Mouse (Mus musculus) urinary bladder, postnatal 14 days (tissue): Measurements from ENCODE around the gene Plin2.
"Not testable (repeated sequence)": the region's sequence is repeated elsewhere in the genome, so short reads cannot be mapped to it uniquely, and the experiment has no call there.

Experiments
- DNase-seq: peaks from one replicate; pipeline ENCODE4 v3.0.0; 2021; ENCODE audit warnings: low spot score

The Plin2 gene

DNA sequence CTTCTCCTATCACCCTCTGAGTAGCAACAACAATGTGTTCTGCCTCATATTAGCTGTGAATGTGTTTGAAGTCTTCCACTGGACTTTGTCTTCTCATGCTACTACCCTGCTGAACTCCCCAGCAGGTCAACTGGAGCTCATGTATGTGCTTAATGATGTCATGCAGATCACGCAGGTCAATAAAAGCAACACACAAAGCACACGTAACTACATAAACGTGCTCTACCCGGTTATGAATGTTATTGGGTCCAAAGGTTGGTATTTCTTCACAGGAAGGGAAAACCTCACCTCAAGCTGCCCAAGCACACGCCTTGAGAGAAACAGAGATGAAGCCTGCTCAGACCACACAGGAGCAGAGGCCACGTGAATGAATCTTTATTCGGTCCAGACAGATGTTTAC is 43.4 kb downstream of the Plin2 start:
- DNase-seq: not testable (repeated sequence)

DNA sequence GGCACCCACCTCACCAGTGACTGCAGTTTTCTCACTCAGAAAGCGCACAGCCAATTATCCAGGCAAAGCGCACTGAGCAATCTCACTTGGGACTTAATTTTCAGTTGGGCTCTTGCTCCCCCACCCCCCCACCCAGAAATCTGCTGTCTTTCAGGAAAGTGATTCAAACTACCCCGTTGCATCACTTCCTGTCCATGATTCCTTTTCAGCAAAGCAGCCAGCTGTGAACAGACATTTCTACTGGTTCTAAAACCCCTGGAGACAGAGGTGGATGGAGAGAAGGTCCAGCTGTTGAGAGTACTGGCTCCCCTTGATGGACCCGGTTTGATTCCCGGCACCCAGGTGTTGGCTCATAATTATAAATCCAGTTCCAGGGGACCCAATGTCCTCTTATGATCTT is 44.4 kb downstream of the Plin2 start:
- DNase-seq: no peak

DNA sequence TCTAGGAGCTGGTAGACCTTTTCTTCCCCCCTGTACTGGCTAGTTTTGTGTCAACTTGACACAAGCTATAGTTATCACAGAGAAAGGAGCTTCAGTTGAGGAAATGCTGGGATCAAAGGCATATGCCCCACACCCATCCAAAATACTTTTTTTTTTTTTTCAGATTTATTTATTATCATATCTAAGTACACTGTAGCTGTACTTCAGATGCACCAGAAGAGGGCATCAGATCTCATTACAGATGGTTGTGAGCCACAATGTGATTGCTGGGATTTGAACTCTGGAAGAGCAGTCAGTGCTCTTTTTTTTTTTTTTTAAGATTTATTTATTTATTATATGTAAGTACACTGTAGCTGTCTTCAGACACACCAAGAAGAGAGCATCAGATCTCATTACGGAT is 47.3 kb downstream of the Plin2 start:
- DNase-seq: not testable (repeated sequence)

DNA sequence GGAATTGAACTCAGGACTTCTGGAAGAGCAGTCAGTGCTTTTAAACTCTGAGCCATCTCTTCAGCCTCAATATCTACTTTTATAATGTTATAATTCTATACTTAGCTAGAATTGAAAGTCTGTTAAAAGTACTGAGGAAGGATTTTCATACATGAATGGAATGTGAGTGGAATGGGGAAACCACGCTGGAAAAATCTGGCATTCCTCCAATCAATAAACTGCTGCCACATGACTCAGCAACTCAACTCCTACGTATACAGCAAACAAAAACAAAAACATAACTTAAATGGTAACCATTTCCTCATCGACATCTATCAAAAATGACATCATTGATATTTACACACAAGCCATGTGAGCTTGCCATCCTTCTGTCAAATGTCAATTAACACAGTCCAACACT is 47.7 kb downstream of the Plin2 start:
- no peak for DNase-seq

DNA sequence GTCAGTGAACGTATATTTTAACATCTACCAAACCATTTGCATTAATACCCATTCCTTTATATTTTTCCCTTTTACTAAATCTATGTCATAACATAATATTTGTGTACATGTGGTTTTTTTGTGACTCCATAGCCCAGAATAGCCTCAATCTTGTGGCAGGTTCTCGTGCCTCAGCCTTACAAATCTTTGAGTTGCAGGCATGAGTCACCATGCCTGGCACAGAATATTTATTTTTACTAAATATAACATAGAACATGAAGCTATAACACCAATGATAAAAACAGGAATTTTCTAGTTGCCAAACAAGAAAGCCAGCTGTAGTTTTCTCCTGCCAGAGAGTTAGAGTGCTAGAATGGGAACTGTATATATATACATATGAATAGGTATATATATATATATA is 49.4 kb downstream of the Plin2 start:
- no peak for DNase-seq

DNA sequence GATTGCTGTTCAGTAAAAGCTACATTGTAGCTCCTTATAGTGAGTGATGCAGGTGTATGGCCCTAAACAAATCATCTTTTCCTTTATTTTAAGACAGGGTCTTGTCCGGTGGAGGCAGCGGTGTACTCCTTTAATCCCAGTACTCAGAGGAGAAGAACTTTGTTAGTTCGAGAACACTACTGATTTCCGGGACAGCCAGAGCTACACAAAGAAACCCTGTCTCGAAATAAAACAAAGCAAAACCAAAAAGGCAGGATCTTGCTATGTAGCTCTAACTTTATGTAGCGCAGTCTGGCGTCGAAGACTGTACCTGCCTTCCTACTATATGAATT is 57.6 kb downstream of the Plin2 start:
- no peak for DNase-seq

DNA sequence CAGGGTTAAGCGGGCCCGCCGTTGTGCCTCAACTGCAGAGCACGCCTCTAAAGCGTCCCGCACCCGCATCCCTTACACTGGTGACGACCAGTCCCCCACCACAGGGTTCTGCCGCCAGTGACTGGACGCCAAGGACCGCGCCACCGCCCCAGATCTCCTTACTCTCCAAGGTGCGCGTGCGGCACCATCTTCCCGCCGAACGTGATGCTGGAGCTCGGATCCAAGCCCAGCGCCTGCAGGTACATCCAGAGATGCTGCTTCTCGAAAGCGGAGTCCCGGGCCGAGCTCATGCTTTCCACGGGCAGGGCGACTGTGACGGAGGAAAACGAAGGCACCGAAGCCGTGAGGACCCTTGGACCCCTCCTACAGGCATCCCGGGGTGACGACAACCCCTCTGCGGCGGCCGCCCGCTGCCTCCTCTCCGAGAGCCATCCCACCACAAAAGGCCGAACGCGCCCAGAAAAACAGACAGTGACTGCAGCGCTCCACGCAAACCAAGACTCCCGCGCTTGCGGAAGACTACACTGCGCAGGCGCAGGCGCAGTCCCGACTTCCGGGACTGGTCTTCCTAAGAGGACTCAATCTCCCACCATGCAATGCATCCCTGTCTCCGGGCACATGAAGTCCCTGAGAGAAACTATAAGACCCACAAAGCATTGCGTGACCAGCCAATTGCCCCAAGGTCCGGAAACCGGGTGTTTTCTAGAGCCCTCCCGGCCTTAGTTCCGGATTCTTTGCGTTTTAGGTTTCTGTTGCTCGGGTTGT is 58.2 kb downstream of the Plin2 start, which contains the start of gene Haus6:
Gene Haus6 (minus strand): TSS at position 532 of the 765 bp plus-strand sequence.
- DNase-seq: peak; percentile 91
